Mouse (Mus musculus) cortical plate, adult 2 months (tissue): Measurements from ENCODE around the gene Disc1.

Source experiments
- CTCF ChIP-seq: fragments of 200-500 bp; IDR thresholded peaks from 2 replicates; pipeline ENCODE4 v1.5.1; 2011; ENCODE audit warnings: mild to moderate bottlenecking, control low read depth, low read length; ENCODE audit not compliant: insufficient read depth; ENCODE audit errors: extremely low read depth
- POLR2A ChIP-seq: fragments of 200-500 bp; IDR thresholded peaks from 2 replicates; pipeline ENCODE4 v1.6.1; 2011; ENCODE audit warnings: mild to moderate bottlenecking, low read length, control low read depth; ENCODE audit not compliant: insufficient read depth; ENCODE audit errors: extremely low read depth

DNA sequence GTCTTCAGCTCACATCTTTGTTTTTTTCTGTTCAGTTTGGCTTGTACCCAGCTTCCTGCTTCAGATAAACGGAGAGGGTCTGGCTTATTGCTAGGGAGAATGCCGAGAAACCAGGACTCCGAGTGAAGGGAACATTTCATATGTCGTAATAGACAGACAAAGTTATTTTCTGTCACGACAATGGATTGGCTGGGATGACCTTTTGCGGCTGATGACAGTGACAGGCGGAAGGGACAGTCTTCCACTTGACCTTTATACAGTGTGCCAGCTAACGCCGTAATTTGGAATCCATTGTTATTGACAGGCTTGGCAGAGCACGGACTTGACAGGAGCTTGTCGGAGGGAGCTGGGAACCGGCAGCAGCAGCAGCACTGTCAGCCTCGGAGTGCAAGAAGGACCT, 48.3 kb downstream of the Disc1 start:
- TF ChIP-seq CTCF, result no peak
- TF ChIP-seq POLR2A, result no peak
